In the genomic region with DNA sequence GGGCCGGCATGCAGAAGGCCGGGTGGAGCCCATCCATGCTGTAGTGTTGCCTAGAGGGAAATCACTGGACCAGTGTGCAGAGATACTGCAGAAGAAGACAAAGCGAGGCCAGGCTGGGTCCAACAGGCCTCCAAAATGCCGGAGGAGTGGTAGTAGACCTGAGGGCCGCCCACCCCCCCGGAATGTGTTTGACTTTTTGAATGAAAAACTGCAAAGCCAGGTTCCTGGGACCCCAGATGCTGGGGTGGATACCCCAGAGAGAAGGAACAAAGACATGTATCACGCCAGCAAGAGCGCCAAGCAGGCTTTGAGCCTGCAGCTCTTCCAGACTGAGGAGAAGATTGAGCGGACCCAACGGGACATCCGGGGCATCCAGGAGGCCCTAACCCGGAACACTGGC, we compare ENCODE assay signal across 8 mouse cellular contexts. TPM values are rescaled to one million over a fixed set of nuclear protein-coding genes. Genes with fewer than 3 reads are reported as not detected.
DNase-seq lines count a peak whose midpoint lies in the region; TF ChIP-seq lines count a peak whose summit lies in the region.

A gene (plus strand): TSS at position 301 of the 400 bp plus-strand sequence.

- DNase-seq in left cerebral cortex, adult 18-20 months (ENCODE audit: low spot score in 2 of 2), result no peak
- DNase-seq in left cerebral cortex, adult 9 months (ENCODE audit: low spot score in 2 of 2), result no peak
- DNase-seq in hindbrain, embryonic 10.5 days (ENCODE audit: low spot score), result no peak
- DNase-seq in ovary, postnatal 36 days (ENCODE audit: low spot score), result no peak
- no peak for DNase-seq in spleen, adult 12 weeks (ENCODE audit: low spot score)
- DNase-seq in urinary bladder, adult 18-20 months (ENCODE audit: low spot score in 2 of 2), result no peak

- WGBS in hindbrain, embryonic 10.5 days, result 93% methylated on average over 12 of the region's 12 CpGs

- no peaks in the 10 kb centered on the region for H3K27me3 ChIP-seq in hindbrain, embryonic 10.5 days (ENCODE audit: insufficient read depth, poor library complexity, severe bottlenecking)
- no peaks in the 10 kb centered on the region for H3K27me3 ChIP-seq in megakaryocyte, embryonic 14.5 days (replicated peaks)

- no peaks in the 10 kb centered on the region for H3K9me3 ChIP-seq in hindbrain, embryonic 10.5 days
- no peaks in the 10 kb centered on the region for H3K9me3 ChIP-seq in megakaryocyte, embryonic 14.5 days

- H3K27ac ChIP-seq in bone marrow macrophage, adult 2 months (ENCODE audit: insufficient read depth, low read depth, low read length), result no peak within 1 kb of the TSS
- no peak within 1 kb of the TSS for H3K27ac ChIP-seq in hindbrain, embryonic 10.5 days

- no peak within 1 kb of the TSS for H3K4me3 ChIP-seq in bone marrow macrophage, adult 2 months (ENCODE audit: insufficient read depth, low read length)
- H3K4me3 ChIP-seq in hindbrain, embryonic 10.5 days, result no peak within 1 kb of the TSS
- H3K4me3 ChIP-seq in megakaryocyte, embryonic 14.5 days (replicated peaks), result no peak within 1 kb of the TSS

- peaks cover 27% of the 10 kb centered on the region for H3K4me1 ChIP-seq in bone marrow macrophage, adult 2 months (ENCODE audit: control insufficient read depth, insufficient read depth, low read length)
- H3K4me1 ChIP-seq in hindbrain, embryonic 10.5 days (replicated peaks), result no peaks in the 10 kb centered on the region
- H3K4me1 ChIP-seq in megakaryocyte, embryonic 14.5 days, result peaks cover 40% of the 10 kb centered on the region

- TF ChIP-seq POLR2A in bone marrow macrophage, adult 2 months (IDR thresholded peaks at IDR 0.05; ENCODE audit: borderline replicate concordance, low read depth, low read length), result no peak

- no peak for TF ChIP-seq CTCF in bone marrow macrophage, adult 2 months (IDR thresholded peaks at IDR 0.05; ENCODE audit: low read depth, low read length)

- H3K36me3 ChIP-seq in hindbrain, embryonic 10.5 days, result peaks cover 67% of the 10 kb centered on the region
- H3K36me3 ChIP-seq in megakaryocyte, embryonic 14.5 days (replicated peaks; ENCODE audit: low read length), result peaks cover 74% of the 10 kb centered on the region

RNA-seq across cellular contexts. Expression of the gene that starts here (rescaled TPM):
- total RNA-seq in left cerebral cortex, adult 18-20 months (2021), result 10 to 100 TPM; 34.4 to 35.6 TPM
- polyA plus RNA-seq in bone marrow macrophage, adult 2 months (2012; ENCODE audit: insufficient read depth, insufficient read length, missing spikeins), result 10.9 and 15.7 TPM in 2 replicates
- 29.5 and 29.7 TPM in 2 replicates for polyA plus RNA-seq in hindbrain, embryonic 10.5 days (2016; fragmentation: Nextera tagmentation; extraction: Ambion mirVana)
- polyA plus RNA-seq in megakaryocyte, embryonic 14.5 days (2012; ENCODE audit: insufficient read depth, low replicate concordance), result 20.5 and 108 TPM in 2 replicates
